Mouse (Mus musculus): Measurements from ENCODE around the gene Prrc2b. TPM values are rescaled to one million over a fixed set of nuclear protein-coding genes. Genes with fewer than 3 reads are reported as not detected.
A peak's percentile ranks its signal among the peaks of the same experiment; 100 is the strongest.

The Prrc2b gene
- total RNA-seq, 2 experiments from 2014 or later: 293 to 298 TPM

DNA sequence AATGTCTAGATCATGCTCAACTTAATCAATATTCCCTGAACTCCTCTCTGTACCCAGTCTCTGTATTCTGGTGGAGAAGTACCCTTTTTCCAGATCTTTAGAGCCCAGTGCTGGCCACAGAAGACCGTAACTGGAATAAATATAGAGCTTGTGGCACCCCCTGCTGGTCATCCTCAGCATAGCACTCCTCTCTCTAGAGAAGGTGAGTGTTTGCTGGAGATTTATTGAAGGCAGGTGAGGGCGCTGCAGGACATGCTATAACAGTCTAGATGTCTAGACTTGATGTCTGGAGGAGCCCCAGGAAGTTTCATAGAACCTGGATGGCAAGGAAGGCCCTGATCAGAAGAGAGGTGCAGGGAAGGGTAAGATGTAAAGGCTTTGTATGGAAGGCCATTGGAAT, 16.8 kb upstream of the Prrc2b start:
- peak; percentile 80 to 95 for DNase-seq (ENCODE audit: low spot score in 2 of 2)

DNA sequence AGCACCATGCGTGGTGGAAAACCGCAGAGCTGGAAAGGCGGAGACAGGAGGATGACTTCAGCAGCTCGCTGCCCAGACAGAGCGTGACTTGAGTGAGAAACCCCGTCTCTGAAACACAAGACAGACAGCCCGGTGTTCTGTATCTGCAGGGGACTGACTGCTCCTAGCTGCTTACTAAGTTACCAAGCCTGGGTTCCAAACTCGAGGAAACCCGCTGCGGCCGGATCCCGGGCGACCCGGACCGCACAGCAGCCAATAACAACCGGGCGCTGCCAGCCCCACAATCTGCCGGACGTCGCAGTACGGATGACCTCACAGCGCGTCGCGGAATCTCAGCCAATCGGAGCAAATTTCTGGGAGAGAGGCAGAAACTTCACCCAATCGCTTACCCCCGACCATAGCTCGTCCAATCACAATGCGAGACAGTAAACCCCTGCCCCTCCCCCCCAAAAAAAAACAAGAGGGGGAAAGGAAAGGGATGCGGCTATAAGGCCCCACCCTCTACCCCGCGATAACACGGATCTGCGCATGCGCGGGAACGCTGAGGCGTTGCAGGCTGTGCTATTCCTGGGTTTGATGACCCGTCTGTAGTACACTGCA, 13.1 kb upstream of the Prrc2b start:
- DNase-seq (ENCODE audit: low spot score in 2 of 2): peak; percentile 95 to 98

DNA sequence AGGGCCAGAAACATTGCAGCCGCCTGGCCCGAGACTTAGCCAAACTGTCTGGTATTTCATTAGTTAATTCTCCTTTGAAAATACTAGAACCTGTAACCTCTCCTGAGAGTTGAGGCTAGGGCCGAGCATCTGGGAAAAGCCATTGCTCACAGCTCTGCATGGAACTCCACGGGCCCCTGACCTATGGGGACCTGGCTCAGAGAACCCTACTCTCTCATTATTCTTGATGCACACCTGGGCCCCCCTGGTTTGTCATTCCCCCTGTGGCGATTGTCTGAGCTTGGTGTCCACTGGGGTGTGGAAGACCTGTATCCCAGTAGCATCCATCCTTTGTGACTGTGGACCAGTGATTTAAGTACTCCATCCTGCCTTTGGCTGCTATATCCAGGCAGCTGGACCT, 11.5 kb upstream of the Prrc2b start:
- DNase-seq (ENCODE audit: low spot score in 2 of 2): no peak

DNA sequence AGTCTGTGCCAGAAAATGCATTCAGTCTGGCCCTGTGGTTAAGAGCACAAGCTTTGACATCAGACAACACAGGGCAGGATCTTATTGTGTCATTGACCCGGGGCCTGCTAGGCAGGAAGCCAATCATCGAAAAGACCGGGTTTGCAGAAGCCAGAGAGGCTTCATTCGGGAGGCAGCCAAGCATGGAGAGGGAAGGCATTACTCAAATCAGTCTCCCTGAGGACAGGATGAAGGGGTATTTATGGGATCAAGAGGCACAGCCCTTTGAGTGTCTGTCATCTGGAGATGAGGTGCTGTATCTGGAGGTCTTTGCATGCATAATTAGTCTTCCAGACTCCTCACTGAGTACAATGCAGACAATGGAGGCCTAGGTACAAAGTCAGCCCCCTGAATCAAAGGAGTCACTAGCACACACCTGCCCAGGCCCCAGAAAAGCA, 10.4 kb upstream of the Prrc2b start:
- no peak for DNase-seq (ENCODE audit: low spot score in 2 of 2)

DNA sequence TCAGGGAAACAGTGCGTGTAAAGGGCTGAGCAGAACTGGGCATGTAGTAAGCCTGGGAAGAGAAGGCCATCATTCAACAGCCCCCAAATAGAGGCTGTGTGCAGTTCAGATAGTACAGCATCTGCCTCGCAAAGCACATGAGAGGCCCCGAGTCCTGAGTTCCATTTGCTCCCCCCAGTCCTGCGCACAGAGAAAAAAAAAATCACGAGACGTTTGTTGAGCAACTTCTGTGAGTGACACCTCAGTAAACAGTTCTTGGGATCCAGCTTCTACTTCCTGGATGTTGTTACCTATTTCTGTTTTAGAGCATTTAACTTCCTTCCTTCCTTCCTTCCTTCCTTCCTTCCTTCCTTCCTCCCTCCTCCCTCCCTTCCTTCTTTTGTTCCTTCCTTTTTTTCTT, 9.3 kb upstream of the Prrc2b start:
- DNase-seq (ENCODE audit: low spot score in 2 of 2): no peak

DNA sequence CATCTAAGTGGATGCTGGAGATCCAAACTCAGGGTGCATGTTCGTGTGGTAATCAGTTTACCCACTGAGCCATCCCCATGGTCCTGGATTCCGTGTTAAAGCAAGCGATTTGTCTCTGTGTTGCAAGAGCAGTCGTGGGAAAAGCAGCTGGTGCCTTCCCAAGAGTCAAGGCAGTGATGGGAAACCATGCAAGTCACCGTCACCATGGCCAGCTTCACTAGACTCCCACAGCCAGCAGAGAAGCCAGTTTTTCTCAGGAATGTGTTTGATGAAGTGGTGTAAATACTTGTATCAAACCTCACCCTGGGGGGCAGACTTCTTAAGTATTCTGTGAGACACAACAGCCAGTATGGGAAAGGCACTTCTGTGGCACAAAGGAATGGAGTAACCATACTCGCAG, 8.5 kb upstream of the Prrc2b start:
- DNase-seq (ENCODE audit: low spot score in 2 of 2): no peak

DNA sequence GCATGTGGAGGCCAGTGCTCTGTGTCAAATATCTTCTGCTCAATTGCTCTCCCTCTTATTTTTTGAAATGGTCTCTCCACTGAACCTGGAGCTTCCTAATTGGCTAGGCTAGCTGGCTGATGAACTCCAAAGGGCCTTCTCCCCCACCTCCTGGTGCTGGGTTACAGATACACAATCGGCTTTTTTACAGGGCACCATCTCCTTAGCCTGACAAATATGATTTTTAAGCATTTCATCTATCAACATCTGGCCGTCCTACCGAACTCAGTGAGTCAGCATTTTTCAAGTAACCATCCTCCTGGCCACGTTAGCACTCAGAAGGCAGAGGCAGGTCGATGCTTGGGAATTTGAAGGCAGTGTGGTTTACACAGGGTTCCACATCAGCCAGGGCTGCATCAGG, 6.2 kb upstream of the Prrc2b start:
- DNase-seq (ENCODE audit: low spot score in 2 of 2): no peak

DNA sequence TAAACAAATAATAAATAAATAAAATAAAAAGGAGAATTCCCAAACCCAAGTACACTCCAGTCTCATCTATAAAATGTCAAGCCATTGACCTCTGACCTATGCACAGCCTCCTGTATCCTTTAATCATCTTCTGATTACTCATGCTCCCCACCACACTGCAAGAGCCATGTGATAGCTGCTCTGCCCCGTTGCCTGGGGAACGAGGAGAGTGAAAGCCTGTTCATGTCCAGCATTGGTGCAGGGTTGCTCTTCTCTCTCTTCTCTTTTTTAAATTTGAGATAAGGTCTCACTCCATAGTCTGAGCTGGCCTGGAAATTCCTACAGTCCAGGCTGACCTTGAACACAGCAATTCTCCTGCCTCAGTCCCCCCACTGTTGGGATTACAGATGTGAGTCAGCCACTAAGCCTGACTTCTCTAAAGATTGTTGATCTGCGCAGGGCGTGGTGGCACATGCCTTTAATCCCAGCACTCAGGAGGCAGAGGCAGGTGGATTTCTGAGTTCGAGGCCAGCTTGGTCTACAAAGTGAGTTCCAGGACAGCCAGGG, 4.2 kb upstream of the Prrc2b start:
- DNase-seq (ENCODE audit: low spot score in 2 of 2): no peak

DNA sequence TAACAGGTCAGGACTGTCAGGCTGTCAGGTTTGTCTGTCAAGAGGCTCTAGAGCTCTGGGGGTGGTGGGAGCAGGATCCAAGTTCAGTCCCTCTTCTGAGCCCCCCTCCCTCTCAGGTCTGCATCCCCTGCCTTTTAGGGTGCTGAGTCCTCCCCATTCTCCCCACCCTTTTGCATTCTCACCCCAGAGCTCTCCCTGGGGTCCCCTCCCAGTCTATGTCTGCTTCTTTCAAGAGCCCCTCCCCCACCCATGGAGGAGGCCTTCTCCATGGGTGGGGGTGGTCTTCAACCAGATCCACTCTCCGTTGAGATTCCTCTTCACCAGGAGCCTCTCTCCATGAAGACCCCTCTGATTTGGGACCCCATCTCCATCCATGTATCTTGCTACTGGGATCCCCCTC, 747 bp upstream of the Prrc2b start:
- DNase-seq (ENCODE audit: low spot score in 2 of 2): no peak

DNA sequence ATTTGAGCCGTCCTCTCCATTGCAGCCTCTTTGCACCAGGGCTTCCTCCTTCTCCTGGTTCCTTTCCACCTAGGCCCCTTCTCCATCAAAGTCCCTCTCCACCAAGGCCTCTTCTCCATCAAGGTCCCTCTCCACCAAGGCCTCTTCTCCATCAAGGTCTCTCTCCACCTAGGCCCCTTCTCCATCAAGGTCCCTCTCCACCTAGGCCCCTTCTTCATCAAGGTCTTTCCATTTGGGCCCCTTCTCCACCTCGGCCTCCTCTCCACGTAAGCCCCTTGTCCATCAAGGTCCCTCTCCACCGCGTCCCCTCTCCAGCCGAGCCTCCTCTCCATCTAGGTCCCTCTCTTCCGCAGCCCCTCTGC, 339 bp upstream of the Prrc2b start:
- no peak for DNase-seq (ENCODE audit: low spot score in 2 of 2)

DNA sequence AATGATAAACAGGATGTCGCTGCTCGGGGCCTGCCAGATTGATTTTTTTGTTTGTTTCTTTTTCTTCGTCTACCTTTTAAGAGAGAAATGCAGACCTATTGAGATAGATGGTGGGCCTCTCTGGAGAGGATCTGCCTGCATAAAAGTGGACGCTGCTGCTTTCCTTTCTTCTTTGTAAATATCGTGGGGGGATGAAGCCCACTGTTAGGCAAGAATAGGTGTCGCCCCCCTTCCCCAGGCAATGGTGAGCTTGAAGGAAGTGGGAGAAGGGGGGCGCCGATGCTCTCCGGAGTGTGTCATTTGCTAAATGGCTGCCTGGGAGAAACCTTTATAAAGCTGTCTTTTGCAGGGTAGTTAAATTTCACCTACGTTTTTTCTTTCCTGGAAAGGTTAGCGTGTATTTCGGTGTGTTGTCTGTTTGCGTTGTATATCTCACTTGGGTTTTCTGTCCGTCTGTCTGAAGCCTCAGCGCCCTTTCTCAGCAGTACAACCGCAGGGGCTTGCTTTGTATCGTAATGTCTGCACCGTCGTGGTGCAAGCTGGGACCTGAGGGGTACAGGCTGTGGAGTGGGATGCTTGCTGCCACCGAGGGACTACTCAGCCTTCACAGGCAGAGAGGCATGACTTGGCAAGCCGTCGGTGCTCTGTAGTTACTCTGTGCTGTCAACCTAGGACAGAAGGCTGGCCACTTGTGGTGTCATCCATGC, 931 bp downstream of the Prrc2b start:
- no peak for DNase-seq (ENCODE audit: low spot score in 2 of 2)

DNA sequence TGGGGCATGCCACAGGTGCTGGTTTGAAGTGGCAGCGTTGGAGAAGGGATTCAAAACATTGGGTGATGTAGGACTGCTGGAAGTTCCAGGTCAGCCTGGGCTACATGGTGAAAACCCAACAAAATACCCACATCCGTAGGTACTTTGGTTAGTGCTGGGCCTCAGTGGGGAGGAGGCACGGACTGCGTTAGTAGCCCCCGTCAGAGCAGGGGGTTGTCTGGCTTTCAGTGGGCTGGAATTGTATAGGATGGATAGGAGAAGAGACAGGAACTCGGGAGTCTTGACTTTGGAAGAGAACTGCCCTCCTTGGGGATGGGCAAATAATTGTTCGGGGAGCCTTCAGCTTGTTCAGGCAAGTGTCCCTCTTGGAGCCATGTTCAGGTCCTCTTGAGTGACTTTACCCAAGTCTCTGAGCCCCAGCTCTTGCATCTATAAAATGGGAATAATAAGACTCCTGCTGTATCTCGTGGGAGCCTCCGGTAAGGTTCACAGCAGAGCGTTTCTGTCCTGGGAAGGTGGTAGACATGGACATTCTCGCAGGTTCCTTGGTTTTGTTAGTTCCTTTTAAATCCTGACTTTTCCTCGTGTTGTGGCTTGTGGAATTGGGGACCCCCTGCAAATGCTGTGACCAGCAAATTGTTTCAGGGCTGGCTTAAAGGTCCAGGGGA, 1.6 kb downstream of the Prrc2b start:
- DNase-seq (ENCODE audit: low spot score in 2 of 2): no peak

DNA sequence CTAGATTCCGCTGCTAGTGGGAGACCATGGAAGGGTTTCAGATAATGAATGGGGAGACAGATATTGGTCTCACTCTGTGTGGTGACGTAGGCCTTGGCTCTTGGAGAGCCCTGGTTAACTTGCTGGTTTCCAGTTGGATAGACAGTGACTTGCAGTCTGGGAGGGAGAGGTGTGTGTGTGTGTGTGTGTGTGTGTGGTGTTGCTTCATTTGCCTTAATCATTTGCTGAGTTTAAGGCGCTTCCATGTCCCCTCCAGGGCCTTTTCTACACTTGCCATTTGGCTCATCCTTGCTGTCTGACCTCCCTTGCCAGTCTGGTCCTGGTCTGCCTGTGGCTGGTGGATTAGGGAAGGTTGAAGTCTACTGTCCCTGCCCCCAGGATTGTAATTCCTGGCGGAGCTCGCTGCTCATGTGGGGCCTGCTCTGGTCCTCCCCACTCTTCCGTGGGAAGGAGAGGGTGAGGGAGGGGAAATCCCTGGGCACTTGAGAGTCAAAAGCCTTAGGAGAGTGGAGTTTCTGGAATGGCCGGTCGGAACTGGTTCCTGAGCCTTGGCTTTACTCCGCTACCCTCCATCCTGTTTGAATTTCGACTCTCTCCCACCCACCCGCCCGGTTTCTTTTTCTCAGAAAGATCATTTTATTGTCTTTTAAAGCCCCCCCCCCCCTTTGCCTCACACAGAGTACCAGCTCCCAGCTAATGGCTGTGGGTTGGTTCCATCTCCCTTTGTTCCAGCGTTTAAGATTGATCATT, 2.3 kb downstream of the Prrc2b start:
- DNase-seq (ENCODE audit: low spot score in 2 of 2): no peak

DNA sequence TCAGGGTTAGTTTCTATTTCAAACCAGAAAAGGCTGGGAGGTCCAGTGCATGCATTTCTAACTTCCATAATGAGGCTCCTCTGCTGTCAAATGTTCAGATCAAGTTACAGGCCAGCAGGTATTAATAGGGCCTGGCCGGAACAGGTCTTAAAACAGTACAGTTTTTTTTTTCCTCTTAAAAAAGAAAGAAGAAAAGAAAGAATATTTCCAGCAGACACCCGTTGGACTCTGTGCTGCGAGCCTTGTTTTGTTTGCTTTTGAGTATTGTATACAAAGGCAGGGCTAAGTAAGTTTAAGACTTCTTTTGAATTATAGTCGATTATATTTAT, 2.9 kb downstream of the Prrc2b start:
- DNase-seq (ENCODE audit: low spot score in 2 of 2): no peak

DNA sequence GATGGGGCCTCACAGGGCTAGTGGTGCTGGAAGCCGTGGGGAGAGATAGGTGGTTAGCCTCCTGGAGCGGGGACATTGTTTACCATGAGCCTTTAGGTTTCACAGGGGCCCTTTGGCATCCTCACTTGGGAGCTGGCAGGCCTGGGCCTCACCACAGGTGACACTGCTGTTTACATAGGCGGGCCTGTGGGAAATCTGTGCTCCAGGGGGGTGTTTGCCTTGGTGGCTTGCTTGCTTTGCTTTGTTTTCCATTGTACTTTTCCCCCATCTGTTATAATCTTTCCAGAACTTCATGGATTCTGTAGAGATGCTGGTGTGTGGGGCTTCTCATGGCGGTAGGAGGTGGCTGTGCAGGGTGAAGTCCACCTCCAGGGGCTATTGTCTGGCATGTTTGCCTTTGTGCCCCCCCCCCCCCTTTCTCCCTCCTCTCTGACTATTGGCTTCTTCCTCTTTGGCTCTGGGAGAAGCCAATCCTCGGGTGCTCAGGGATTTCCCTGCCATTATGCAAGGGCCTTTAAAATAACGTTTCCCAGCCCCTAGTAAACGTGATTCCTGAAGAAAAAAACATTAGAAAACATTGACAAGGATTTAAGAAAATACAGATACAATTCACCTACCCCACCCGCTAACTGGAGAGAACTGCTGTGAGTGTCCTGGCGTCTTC, 3.6 kb downstream of the Prrc2b start:
- DNase-seq (ENCODE audit: low spot score in 2 of 2): no peak

DNA sequence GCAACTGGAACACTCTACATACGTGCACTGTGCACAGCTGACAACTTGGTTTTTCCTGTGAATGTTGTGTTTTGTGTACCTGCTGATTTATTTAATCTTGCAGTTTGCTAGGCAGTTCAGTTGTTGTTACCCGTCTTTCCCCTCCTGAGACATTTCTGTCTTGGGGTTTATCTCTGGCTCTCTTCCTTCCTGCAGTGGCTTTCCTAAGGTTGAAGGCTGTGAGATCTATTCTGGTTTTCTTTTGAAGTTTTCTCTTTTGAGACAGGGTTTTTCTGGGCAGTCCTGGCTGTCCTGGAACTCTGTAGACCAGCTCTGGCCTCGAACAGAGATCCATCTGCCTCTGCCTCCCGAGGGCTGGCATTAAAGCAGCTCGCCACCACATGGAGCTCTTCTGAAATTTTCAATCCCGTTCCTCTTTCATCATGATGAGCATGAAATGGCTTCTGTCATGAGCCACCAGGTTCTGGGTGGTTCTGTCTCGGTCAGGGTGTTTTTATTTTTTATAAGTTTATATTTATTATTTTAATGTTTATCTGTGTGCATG, 4.2 kb downstream of the Prrc2b start:
- no peak for DNase-seq (ENCODE audit: low spot score in 2 of 2)

DNA sequence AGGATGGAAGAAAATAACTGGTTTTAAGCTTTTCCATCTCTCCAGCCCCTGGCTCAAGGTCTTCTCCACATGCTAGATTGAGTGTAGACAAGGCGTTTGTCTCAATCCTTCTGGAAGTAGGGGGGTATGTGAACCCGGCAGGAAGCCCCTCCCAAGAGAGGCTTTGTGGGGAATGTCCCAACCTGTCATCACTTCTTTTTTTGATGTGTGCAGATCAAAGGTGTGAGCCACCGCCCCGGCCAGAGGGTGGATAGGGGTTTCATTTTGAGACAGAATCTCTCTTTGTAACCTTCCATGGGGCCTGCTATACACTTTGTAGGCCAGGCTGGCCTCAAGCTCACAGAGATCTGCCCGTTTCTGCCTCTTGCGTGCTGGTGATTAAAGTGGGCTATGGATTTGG, 4.7 kb downstream of the Prrc2b start:
- DNase-seq (ENCODE audit: low spot score in 2 of 2): no peak

DNA sequence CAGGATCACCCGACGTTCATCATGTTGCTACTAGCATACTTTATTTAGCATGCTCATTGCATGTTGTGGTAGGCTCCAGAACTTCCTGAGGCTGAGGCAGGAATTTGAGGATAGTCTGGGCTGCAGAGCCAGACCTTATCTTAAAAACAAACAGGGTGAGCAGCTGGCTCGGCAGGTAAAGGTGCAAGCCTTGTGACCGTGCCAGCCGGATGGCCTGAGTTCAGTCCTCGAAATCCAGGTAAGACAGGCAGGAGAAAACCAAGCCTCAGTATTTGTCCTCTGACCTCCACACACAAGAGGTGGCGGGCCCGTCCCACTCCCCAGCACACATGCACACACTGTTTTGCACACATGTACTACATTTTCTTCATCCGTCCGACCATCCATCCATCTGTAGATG, 5.8 kb downstream of the Prrc2b start:
- DNase-seq (ENCODE audit: low spot score in 2 of 2): no peak

DNA sequence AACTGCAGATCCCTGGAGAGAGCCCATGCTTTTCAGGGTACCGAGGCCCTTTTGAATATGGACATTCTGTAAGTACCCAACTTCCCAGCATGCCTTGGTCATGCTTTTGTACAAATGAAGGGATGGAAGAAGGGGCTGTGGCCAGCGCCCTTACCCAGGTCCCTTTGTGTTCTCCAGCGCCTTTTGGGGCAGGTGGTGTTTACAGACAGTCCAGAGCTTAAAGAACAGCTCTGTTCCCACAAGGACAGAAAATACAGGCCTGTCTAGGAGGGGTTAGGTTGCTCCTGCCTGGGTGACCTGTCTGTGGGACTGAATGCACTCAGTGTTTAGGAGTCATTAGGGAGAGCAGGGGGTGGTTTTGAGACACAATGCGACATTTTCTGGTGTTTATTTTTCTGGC, 6.4 kb downstream of the Prrc2b start:
- DNase-seq (ENCODE audit: low spot score in 2 of 2): no peak

DNA sequence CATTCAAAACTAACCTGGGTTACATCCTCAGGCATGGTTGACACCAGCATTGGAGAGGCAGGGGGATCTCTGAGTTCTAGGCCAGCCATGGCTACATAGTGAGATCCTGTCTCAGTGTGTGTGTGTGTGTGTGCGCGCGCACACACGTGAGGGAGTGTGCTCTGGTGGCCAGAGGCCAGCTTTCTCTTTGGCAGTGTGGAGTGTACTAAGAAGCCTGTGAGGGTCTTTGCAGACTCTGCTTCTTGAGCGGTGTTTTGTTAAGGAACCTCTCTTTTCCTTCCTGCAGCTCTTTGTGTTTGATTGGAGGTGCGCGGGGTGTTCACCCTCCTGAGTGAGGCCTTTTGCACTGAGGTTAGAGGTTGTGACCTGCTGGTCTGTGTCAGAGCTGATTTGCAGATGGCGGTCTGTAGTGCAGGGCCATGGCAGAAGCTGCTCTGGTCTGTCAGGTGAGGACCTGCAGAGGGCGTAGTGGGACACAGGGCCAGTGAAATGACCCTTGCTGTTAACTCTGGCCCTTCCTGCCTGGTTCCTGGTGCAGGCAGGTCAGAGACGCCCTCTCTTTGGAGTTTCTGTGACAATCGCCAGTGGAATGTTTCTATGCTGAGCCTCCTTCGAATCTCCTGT, 7.8 kb downstream of the Prrc2b start:
- no peak for DNase-seq (ENCODE audit: low spot score in 2 of 2)

DNA sequence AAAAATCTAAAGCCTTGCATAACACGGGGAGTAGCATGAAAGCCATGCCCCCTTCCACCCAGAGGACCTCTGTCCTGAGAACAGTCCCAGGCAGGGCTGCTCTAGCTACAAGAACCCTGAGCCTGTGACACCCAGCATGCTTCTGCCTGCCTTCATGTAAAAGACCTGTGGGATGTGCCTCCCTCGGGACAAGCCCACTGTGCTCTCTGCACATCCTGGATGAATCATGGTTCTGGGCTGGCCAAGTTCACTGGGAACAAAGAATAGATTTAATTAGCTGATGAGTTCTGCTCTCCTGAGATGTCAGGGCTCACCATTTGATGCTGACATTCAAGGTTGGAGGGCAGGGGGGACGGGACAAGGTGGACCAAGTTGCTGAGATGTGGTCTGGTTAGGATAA, 9.6 kb downstream of the Prrc2b start:
- DNase-seq (ENCODE audit: low spot score in 2 of 2): no peak
